Mouse (Mus musculus): ENCODE results near the gene Leng9. TPM values are rescaled to one million over a fixed set of nuclear protein-coding genes. Genes with fewer than 3 reads are reported as not detected.

The Leng9 gene
- polyA plus RNA-seq, 1 experiment from 2014 or later: 2.3 TPM

DNA sequence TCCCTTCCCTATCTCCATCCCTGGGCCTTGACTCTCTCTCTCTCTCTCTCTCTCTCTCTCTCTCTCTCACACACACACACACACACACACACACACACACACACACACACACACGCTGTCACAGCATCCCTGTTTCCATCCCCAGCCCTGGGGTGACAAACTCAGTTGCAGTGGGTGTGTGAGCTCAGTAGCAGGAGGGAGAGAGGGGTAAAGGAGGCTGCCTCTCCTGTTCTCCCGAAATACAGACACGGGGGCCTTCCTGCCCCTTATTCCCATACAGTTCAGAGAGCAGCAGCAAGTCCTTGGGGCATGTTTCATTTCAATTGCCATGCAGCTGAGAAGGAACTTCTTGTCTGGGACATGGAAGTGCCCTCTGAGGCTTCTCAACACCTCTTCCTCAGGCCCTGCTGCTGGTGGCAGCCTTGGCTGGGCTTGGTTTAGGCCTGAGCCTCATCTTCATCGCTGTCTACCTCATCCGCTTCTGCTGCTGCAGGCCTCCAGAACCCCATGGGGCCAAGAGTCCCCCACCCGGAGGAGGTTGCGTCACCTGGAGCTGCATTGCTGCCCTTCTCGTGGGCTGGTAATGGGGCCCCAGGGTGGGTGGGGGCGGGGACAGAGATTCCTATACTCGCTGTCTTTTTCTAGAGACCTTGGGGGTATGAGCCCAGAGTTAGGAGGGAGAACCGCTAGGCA, 28.0 kb downstream of the Leng9 start:
- H3K9me3 ChIP-seq (replicated peaks): no peaks in the 10 kb centered on the region
- no peaks in the 10 kb centered on the region for H3K36me3 ChIP-seq
- no peak overlapping the region for H3K4me2 ChIP-seq
- peaks cover 62% of the 10 kb centered on the region for H3K27me3 ChIP-seq (replicated peaks)
- no peak for ATAC-seq (ENCODE audit: insufficient number of reproducible peaks, low FRiP score)
- H3K27ac ChIP-seq (ENCODE audit: poor library complexity, severe bottlenecking): no peak overlapping the region
- peaks cover 7% of the 10 kb centered on the region for H3K4me1 ChIP-seq (replicated peaks)
- 46% methylated on average over 11 of the region's 11 CpGs for WGBS
- H3K9ac ChIP-seq: no peak overlapping the region
- H3K4me3 ChIP-seq: no peak overlapping the region

DNA sequence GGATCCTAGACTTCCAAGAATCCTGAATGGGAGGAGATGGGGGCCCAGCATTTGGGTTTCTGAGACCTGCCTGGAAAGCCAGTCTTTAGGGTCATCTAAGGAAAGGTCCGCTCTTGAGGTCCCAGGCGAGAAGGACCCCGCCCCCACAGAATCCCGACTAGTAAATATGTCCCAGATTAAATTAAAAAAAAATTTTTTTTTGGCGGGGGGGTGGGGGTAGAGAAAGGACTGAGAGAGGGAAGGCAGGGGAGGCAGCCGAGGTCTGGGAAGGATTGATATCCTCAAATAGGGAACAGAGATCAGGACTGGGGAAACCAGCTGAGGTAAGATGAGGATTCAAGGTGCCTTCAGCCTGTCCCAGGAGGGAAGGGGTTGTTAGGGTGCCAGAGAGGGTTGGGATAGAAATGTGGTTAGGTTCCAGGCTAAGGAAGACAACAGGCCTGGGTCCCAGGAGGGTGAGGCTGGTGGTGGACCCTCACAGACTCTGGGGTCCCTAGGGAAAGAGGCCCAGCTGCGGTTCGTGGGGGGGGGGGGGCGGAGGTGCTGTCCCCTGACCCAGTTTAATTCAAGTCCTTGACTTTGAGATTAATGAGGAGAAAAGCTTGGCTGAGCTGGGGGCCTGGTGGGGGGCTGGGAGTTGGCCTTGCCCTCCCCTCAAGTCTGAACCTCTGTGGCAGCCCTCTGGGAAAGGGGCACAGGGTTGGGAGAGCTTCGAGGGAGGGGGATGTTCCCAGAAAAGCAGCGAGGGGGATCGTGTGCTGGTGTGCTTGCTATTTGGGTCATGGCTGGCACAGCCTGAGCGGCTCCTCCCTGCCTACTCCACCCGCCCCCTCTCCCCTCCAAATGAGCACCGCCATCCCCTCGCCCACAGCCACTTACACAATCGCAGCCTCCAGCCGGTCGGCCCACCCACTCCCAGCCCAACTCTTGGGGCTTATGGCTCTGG, 29.9 kb downstream of the Leng9 start:
- H3K9ac ChIP-seq: no peak overlapping the region
- peak overlapping the region; percentile 72; the same call in 1 of the 2 replicates for H3K4me2 ChIP-seq
- H3K9me3 ChIP-seq (replicated peaks): no peaks in the 10 kb centered on the region
- H3K36me3 ChIP-seq: no peaks in the 10 kb centered on the region
- peaks cover 63% of the 10 kb centered on the region for H3K27me3 ChIP-seq (replicated peaks)
- peaks cover 7% of the 10 kb centered on the region for H3K4me1 ChIP-seq (replicated peaks)
- WGBS: 18% methylated on average over 16 of the region's 19 CpGs
- H3K4me3 ChIP-seq: no peak overlapping the region; the same call in 1 of the 2 replicates
- H3K27ac ChIP-seq (ENCODE audit: poor library complexity, severe bottlenecking): no peak overlapping the region
- ATAC-seq (ENCODE audit: insufficient number of reproducible peaks, low FRiP score): no peak

DNA sequence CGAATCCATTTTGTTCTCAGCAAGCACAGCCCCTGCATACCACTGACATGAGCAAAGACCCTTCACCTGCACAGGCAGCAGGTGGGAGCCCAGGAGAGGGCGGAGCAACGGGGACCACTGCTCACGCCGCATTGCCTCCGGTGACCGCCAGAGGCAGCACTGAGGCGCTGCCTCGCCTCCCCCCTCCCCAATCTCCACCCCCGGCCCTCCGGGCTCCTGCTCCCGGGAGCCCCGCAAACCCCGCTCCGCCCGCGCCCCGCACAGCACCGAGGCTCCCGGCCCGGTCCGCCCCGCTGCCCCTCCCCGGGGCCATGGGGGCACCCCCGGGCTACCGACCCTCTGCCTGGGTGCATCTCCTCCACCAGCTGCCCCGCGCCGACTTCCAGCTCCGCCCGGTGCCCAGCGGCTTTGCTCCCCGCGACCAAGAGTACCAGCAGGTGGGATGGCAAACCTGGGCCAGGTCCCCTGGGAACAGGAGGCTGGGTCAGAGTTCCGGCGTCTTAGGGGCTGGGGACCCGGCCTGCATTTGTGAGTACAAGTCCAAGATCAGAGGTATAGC, 30.8 kb downstream of the Leng9 start, which contains the start of gene Ttyh1:
Gene Ttyh1, plus strand, starts transcription at position 65 of the 559 bp plus-strand sequence.
- Histone ChIP-seq H3K27ac (ENCODE audit: poor library complexity, severe bottlenecking) (no peak within 1 kb of the TSS), H3K4me3 (peak within 1 kb of the TSS; percentile 43), H3K36me3 (no peaks in the 10 kb centered on the region), H3K4me2 (peak within 1 kb of the TSS; percentile 72), H3K9me3 (replicated peaks) (no peaks in the 10 kb centered on the region), H3K27me3 (replicated peaks) (peaks cover 63% of the 10 kb centered on the region), H3K4me1 (replicated peaks) (peaks cover 7% of the 10 kb centered on the region), H3K9ac (peak within 1 kb of the TSS; percentile 55)
- no peak for ATAC-seq (ENCODE audit: insufficient number of reproducible peaks, low FRiP score)
- WGBS: 3% methylated on average over 27 of the region's 37 CpGs

DNA sequence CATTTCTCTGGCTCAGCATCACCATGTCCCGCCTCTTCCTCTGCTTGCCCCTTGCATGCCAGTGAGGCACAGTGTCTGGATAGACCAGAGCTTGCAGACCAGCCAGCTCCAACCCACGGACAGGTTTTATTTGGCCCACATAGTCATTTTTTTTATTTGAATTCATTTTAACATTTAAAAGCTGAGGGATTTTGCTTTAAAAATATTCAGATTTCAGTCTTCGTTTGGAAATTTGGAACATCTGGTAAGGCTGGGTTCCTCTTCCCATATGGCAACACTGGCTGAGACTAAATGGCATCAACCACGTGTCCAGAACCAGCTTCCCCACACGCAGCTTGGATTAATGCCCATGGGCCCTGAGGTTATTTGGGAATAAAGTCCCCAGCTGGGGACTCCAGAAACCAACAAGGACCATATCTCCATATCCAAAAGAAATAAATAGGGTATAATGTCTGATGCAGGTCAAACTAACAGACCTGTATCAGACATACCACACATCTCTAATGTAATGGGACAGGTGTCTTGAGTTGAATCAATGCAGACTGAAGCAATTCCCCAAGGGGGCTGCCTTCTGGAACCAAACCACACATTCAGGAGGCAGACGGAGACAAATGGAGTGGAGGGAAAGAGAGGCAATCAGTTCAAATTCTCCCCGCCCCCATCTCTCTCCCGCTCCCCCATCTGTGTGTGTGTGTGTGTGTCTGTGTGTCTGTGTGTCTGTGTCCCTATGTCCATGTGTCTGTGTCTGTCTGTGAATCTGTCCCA, 32.9 kb downstream of the Leng9 start:
- peaks cover 49% of the 10 kb centered on the region for H3K27me3 ChIP-seq (replicated peaks)
- no peaks in the 10 kb centered on the region for H3K36me3 ChIP-seq

DNA sequence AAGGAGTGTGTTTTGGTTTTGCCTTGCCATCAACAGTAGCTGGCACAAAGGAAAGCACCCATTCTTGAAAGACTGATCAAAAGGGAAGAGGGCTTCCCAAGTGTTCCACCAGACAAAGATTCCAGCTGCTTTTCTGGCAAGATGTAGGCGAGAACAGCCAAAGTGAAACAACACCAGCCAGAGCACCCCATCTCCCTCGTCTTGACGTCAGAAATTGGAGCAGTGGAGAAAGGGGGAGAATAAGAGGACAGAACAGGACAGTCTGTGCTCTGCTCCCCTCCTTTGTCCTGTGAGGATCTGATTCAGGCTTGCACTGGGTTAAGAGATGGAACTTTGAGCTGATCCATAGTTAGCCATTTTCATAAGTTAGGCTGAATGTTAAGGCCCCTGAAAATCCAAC, 38.4 kb downstream of the Leng9 start:
- H3K9me3 ChIP-seq (replicated peaks): no peaks in the 10 kb centered on the region
- H3K27me3 ChIP-seq (replicated peaks): no peaks in the 10 kb centered on the region
- no peak overlapping the region for H3K27ac ChIP-seq (ENCODE audit: poor library complexity, severe bottlenecking)
- H3K4me2 ChIP-seq: no peak overlapping the region
- no peak for ATAC-seq (ENCODE audit: insufficient number of reproducible peaks, low FRiP score)
- no peak overlapping the region for H3K4me3 ChIP-seq
- peaks cover 19% of the 10 kb centered on the region for H3K4me1 ChIP-seq (replicated peaks)
- H3K9ac ChIP-seq: no peak overlapping the region
- no peaks in the 10 kb centered on the region for H3K36me3 ChIP-seq
- 45% methylated on average over 3 of the region's 3 CpGs for WGBS

More for the DNA sequence above, 32.9 kb downstream of the Leng9 start:
- no peak overlapping the region for H3K4me3 ChIP-seq
- 64% methylated on average over 8 of the region's 8 CpGs for WGBS
- no peak overlapping the region for H3K27ac ChIP-seq (ENCODE audit: poor library complexity, severe bottlenecking)
- ATAC-seq (ENCODE audit: insufficient number of reproducible peaks, low FRiP score): no peak
- no peak overlapping the region for H3K9ac ChIP-seq
- H3K4me2 ChIP-seq: no peak overlapping the region
- no peaks in the 10 kb centered on the region for H3K9me3 ChIP-seq (replicated peaks)
- peaks cover 15% of the 10 kb centered on the region for H3K4me1 ChIP-seq (replicated peaks)

DNA sequence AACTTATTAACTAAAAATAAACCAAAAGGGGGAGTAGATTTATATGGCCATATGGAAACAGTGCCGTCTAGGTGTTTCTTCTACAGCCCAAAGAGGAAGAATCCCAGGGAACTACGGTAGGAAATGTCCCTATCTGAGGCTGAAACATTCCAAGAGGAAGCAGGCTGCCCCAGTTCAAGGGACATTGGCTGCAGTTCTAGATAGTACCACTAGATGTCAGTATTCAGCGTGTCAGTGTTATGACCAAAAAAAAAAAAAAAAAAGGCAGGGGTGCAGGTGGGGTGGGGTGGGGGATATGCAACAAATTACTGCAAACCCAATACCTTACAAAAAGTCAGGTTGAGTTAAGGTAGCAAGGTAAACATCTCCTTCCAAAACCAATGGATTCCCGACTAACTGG, 46.8 kb downstream of the Leng9 start:
- H3K4me3 ChIP-seq: no peak overlapping the region

DNA sequence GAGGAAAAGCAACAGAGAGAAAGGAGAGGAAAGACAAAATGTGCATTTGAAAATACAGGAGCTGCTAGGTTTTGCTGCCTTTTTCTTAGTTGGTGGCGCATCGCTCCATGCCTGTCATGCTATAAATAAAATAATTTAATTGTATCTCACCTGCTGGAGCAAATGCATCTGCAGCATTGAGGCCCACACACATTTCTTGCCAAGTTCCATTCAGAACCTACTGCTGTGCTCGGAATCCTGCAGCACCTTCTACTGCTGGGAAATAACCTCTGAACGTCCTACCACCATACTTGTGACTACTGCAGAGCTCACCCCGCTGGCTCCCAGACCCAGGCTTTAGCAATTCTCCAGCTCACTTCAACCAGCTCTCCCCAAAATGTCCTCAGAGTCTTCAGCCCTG, 49.0 kb downstream of the Leng9 start:
- Histone ChIP-seq H3K9ac (no peak overlapping the region), H3K27ac (ENCODE audit: poor library complexity, severe bottlenecking) (no peak overlapping the region), H3K4me2 (no peak overlapping the region), H3K4me3 (no peak overlapping the region), H3K4me1 (replicated peaks) (no peaks in the 10 kb centered on the region), H3K27me3 (replicated peaks) (0 out of 2 replicates have a peak, but pooled peaks cover 7% of the 10 kb centered on the region), H3K9me3 (replicated peaks) (no peaks in the 10 kb centered on the region), H3K36me3 (no peaks in the 10 kb centered on the region)
- ATAC-seq (ENCODE audit: insufficient number of reproducible peaks, low FRiP score): no peak
- WGBS: 73% methylated on average over 5 of the region's 5 CpGs

More for the DNA sequence above, 46.8 kb downstream of the Leng9 start:
- Histone ChIP-seq H3K27ac (ENCODE audit: poor library complexity, severe bottlenecking) (no peak overlapping the region), H3K4me1 (replicated peaks) (no peaks in the 10 kb centered on the region), H3K4me2 (no peak overlapping the region), H3K36me3 (no peaks in the 10 kb centered on the region), H3K27me3 (replicated peaks) (0 out of 2 replicates have a peak, but pooled peaks cover 12% of the 10 kb centered on the region), H3K9me3 (replicated peaks) (no peaks in the 10 kb centered on the region), H3K9ac (no peak overlapping the region)
- ATAC-seq (ENCODE audit: insufficient number of reproducible peaks, low FRiP score): no peak
- WGBS: 12% methylated on average over 4 of the region's 4 CpGs

DNA sequence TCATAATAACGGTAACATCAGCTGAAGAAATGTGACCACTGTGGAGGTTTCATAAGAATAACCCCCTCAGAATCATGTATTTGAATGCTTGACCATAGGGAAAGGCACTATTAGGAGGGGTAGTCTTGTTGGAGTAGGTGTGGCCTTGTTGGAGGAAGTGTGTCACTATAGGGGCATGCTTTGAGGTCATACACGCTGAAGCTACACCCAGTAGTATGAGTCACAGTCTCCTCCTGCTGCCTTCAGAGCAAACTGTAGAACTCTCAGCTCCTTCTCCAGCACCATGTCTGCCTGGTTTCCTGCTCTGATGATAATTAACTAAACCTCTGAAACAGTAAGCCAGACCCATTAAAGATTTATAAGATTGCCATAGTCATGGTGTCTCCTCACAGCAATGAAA, 51.3 kb downstream of the Leng9 start:
- no peak for ATAC-seq (ENCODE audit: insufficient number of reproducible peaks, low FRiP score)
- WGBS: 67% methylated on average over 2 of the region's 2 CpGs
- H3K4me3 ChIP-seq: no peak overlapping the region
- no peak overlapping the region for H3K9ac ChIP-seq
- no peak overlapping the region for H3K27ac ChIP-seq (ENCODE audit: poor library complexity, severe bottlenecking)
- H3K4me2 ChIP-seq: no peak overlapping the region
- H3K27me3 ChIP-seq (replicated peaks): no peaks in the 10 kb centered on the region
- no peaks in the 10 kb centered on the region for H3K36me3 ChIP-seq
- no peaks in the 10 kb centered on the region for H3K4me1 ChIP-seq (replicated peaks)
- H3K9me3 ChIP-seq (replicated peaks): no peaks in the 10 kb centered on the region

DNA sequence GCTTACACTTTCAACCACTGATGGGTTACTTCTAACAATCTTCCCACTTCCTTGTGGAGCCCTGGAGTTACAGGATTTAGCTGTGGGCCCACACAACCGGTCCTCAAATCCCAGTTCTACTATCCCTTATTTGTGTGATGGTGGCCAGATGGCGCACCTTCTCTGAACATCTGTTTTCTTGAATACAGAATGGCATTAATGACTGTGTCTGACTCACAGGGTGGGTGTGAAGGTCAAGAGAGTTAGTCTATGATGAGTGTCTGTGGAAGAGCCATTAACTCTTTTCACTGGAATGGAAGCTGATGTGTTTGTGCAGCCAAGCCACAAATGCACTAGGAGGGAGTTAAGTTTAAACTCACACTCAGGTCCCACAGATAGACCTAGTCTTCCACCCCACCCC, 51.9 kb downstream of the Leng9 start:
- Histone ChIP-seq H3K4me3 (no peak overlapping the region), H3K27me3 (replicated peaks) (no peaks in the 10 kb centered on the region), H3K9me3 (replicated peaks) (no peaks in the 10 kb centered on the region), H3K4me2 (no peak overlapping the region), H3K36me3 (no peaks in the 10 kb centered on the region), H3K27ac (ENCODE audit: poor library complexity, severe bottlenecking) (no peak overlapping the region), H3K4me1 (replicated peaks) (no peaks in the 10 kb centered on the region), H3K9ac (no peak overlapping the region)
- WGBS: 77% methylated on average over 2 of the region's 2 CpGs
- ATAC-seq (ENCODE audit: insufficient number of reproducible peaks, low FRiP score): no peak
